Mouse (Mus musculus) forebrain, embryonic 14.5 days (tissue): ENCODE results near the gene Cd6. TPM values are rescaled to one million over a fixed set of nuclear protein-coding genes. Genes with fewer than 3 reads are reported as not detected.

ENCODE experiments used
- ATAC-seq: fragments of 200-750 bp; cut with Nextera tagmentation; 2 replicates; pipeline ENCODE4 v1.8.0; 2017; ENCODE audit warnings: mild to moderate bottlenecking, moderate library complexity
- DNase-seq: peaks from one replicate; pipeline ENCODE4 v3.0.0-alpha.2; 2015; ENCODE audit warnings: low spot score
- H3K27ac ChIP-seq: fragments of 300-500 bp; sonication (generic); 2 replicates; pipeline ENCODE4 v1.5.1; 2014; ENCODE audit warnings: low read depth, mild to moderate bottlenecking, control low read depth, low read length, moderate library complexity
- H3K27me3 ChIP-seq: fragments of 300-500 bp; sonication (generic); replicated peaks from 2 replicates; pipeline ENCODE4 v1.6.1; 2014; ENCODE audit warnings: low read length, control low read depth, mixed read lengths; ENCODE audit not compliant: control insufficient read depth, insufficient read depth
- H3K36me3 ChIP-seq: fragments of 300-500 bp; sonication (generic); 2 replicates; pipeline ENCODE4 v1.6.1; 2014; ENCODE audit warnings: low read length, control low read depth; ENCODE audit not compliant: control insufficient read depth, insufficient read depth
- H3K4me1 ChIP-seq: fragments of 300-500 bp; sonication (generic); 2 replicates; pipeline ENCODE4 v1.6.1; 2014; ENCODE audit warnings: antibody characterized with exemption, low read length, control low read depth; ENCODE audit not compliant: control insufficient read depth, insufficient read depth
- H3K4me2 ChIP-seq: fragments of 300-500 bp; sonication (generic); 2 replicates; pipeline ENCODE4 v1.6.1; 2014; ENCODE audit warnings: mild to moderate bottlenecking, control low read depth, low read length
- H3K4me3 ChIP-seq: fragments of 300-500 bp; sonication (generic); 2 replicates; pipeline ENCODE4 v1.5.1; 2014; ENCODE audit warnings: low read depth, low read length, control low read depth
- H3K9ac ChIP-seq: fragments of 300-500 bp; sonication (generic); 2 replicates; pipeline ENCODE4 v1.6.1; 2014; ENCODE audit warnings: mild to moderate bottlenecking, low read length, control low read depth, moderate library complexity
- H3K9me3 ChIP-seq: fragments of 300-500 bp; sonication (generic); replicated peaks from 2 replicates; pipeline ENCODE4 v1.6.1; 2016; ENCODE audit warnings: low read length, control low read depth, mixed read lengths; ENCODE audit not compliant: control insufficient read depth
- WGBS: fragments of 180-500 bp; shearing (Covaris S2); extraction: QIAGEN DNeasy Blood & Tissue Kit; methylation state at CpG from one replicate; pipeline ENCODE4 v1.1.7; 2014; 5-methylcytosine and 5-hydroxymethylcytosine counted together
- polyA plus RNA-seq: library from polyadenylated mRNA; unstranded; fragments of >200 nt; fragmentation: Nextera tagmentation; extraction: Ambion mirVana; gene quantifications from 2 replicates; pipeline ENCODE4 v1.2.1, GENCODE M21; 2014

Gene Cd6
- polyA plus RNA-seq, 1 experiment from 2014 or later: not detected

GRCm38 (mm10) chr19:10752106-10752505, 77.8 kb downstream of the Cd6 start:
- H3K4me1 ChIP-seq: no peaks in the 10 kb centered on the region
- H3K36me3 ChIP-seq: no peaks in the 10 kb centered on the region
- DNase-seq (no peak), ATAC-seq (no peak)
- no peak overlapping the region for H3K27ac ChIP-seq
- no peaks in the 10 kb centered on the region for H3K9me3 ChIP-seq
- no peak overlapping the region for H3K9ac ChIP-seq
- H3K4me2 ChIP-seq: no peak overlapping the region
- no peak overlapping the region for H3K4me3 ChIP-seq
- no peaks in the 10 kb centered on the region for H3K27me3 ChIP-seq
- WGBS: 81% methylated on average over 6 of the region's 6 CpGs

- Histone ChIP-seq H3K9ac (no peak overlapping the region), H3K27ac (no peak overlapping the region), H3K4me3 (no peak overlapping the region), H3K36me3 (no peaks in the 10 kb centered on the region), H3K4me1 (no peaks in the 10 kb centered on the region), H3K27me3 (no peaks in the 10 kb centered on the region), H3K9me3 (no peaks in the 10 kb centered on the region), H3K4me2 (no peak overlapping the region)
- no peak for ATAC-seq
- 82% methylated on average over 1 of the region's 1 CpGs for WGBS
- DNase-seq: no peak
These were observed 78.3 kb downstream of the Cd6 start for GRCm38 (mm10) chr19:10751607-10752006.

GRCm38 (mm10) chr19:10750161-10750560, 79.7 kb downstream of the Cd6 start:
- H3K27me3 ChIP-seq: no peaks in the 10 kb centered on the region
- no peak overlapping the region for H3K27ac ChIP-seq
- no peak overlapping the region for H3K9ac ChIP-seq
- H3K36me3 ChIP-seq: no peaks in the 10 kb centered on the region
- no peak overlapping the region for H3K4me2 ChIP-seq
- H3K4me1 ChIP-seq: no peaks in the 10 kb centered on the region
- ATAC-seq (no peak), DNase-seq (no peak)
- H3K4me3 ChIP-seq: no peak overlapping the region
- WGBS: 86% methylated on average over 6 of the region's 6 CpGs
- no peaks in the 10 kb centered on the region for H3K9me3 ChIP-seq

GRCm38 (mm10) chr19:10749295-10749694, 80.6 kb downstream of the Cd6 start:
- WGBS: 89% methylated on average over 6 of the region's 6 CpGs
- no peak for ATAC-seq
- no peak overlapping the region for H3K9ac ChIP-seq

GRCm38 (mm10) chr19:10748401-10749102, 81.3 kb downstream of the Cd6 start:
- DNase-seq: no peak
- 60% methylated on average over 11 of the region's 11 CpGs for WGBS
- no peak for ATAC-seq

More at GRCm38 (mm10) chr19:10749295-10749694, 80.6 kb downstream of the Cd6 start:
- H3K27me3 ChIP-seq: no peaks in the 10 kb centered on the region
- no peak overlapping the region for H3K4me3 ChIP-seq
- H3K27ac ChIP-seq: no peak overlapping the region
- no peak for DNase-seq
- H3K4me2 ChIP-seq: no peak overlapping the region
- no peaks in the 10 kb centered on the region for H3K4me1 ChIP-seq
- no peaks in the 10 kb centered on the region for H3K9me3 ChIP-seq
- no peaks in the 10 kb centered on the region for H3K36me3 ChIP-seq

GRCm38 (mm10) chr19:10747718-10748117, 82.1 kb downstream of the Cd6 start:
- 86% methylated on average over 6 of the region's 6 CpGs for WGBS
- Histone ChIP-seq H3K9me3 (no peaks in the 10 kb centered on the region), H3K27me3 (no peaks in the 10 kb centered on the region), H3K27ac (no peak overlapping the region), H3K4me3 (no peak overlapping the region), H3K4me1 (no peaks in the 10 kb centered on the region), H3K9ac (no peak overlapping the region), H3K36me3 (no peaks in the 10 kb centered on the region), H3K4me2 (no peak overlapping the region)
- no peak for DNase-seq
- no peak for ATAC-seq

More at GRCm38 (mm10) chr19:10748401-10749102, 81.3 kb downstream of the Cd6 start:
- H3K4me2 ChIP-seq: no peak overlapping the region
- H3K4me1 ChIP-seq: no peaks in the 10 kb centered on the region
- no peaks in the 10 kb centered on the region for H3K36me3 ChIP-seq
- H3K4me3 ChIP-seq: no peak overlapping the region
- no peaks in the 10 kb centered on the region for H3K27me3 ChIP-seq
- H3K9ac ChIP-seq: no peak overlapping the region
- no peaks in the 10 kb centered on the region for H3K9me3 ChIP-seq
- H3K27ac ChIP-seq: no peak overlapping the region

- Histone ChIP-seq H3K9me3 (no peaks in the 10 kb centered on the region), H3K4me2 (no peak overlapping the region), H3K27me3 (no peaks in the 10 kb centered on the region), H3K4me3 (no peak overlapping the region), H3K9ac (no peak overlapping the region), H3K36me3 (no peaks in the 10 kb centered on the region), H3K4me1 (no peaks in the 10 kb centered on the region), H3K27ac (no peak overlapping the region)
- WGBS: 88% methylated on average over 7 of the region's 7 CpGs
- ATAC-seq (no peak), DNase-seq (no peak)
These were observed 82.7 kb downstream of the Cd6 start for GRCm38 (mm10) chr19:10747182-10747581.

GRCm38 (mm10) chr19:10742565-10742964, 87.3 kb downstream of the Cd6 start:
- 87% methylated on average over 3 of the region's 3 CpGs for WGBS
- no peaks in the 10 kb centered on the region for H3K36me3 ChIP-seq
- no peaks in the 10 kb centered on the region for H3K4me1 ChIP-seq
- H3K27ac ChIP-seq: no peak overlapping the region
- H3K27me3 ChIP-seq: no peaks in the 10 kb centered on the region
- no peak overlapping the region for H3K4me2 ChIP-seq
- no peak overlapping the region for H3K9ac ChIP-seq
- ATAC-seq (no peak), DNase-seq (no peak)
- no peak overlapping the region for H3K4me3 ChIP-seq
- no peaks in the 10 kb centered on the region for H3K9me3 ChIP-seq

GRCm38 (mm10) chr19:10742145-10742544, 87.7 kb downstream of the Cd6 start:
- no peak overlapping the region for H3K4me3 ChIP-seq
- 86% methylated on average over 6 of the region's 6 CpGs for WGBS
- no peak overlapping the region for H3K27ac ChIP-seq
- DNase-seq (no peak), ATAC-seq (no peak)
- H3K36me3 ChIP-seq: no peaks in the 10 kb centered on the region
- H3K27me3 ChIP-seq: no peaks in the 10 kb centered on the region
- no peaks in the 10 kb centered on the region for H3K9me3 ChIP-seq
- H3K9ac ChIP-seq: no peak overlapping the region
- no peaks in the 10 kb centered on the region for H3K4me1 ChIP-seq
- no peak overlapping the region for H3K4me2 ChIP-seq
